Mouse (Mus musculus) small intestine, adult 2 months (tissue): ENCODE measurements around the gene BC030499. TPM values are rescaled to one million over a fixed set of nuclear protein-coding genes. Genes with fewer than 3 reads are reported as not detected.

ENCODE experiments used
- H3K27ac ChIP-seq: fragments of 200-500 bp; 2 replicates; pipeline ENCODE4 v1.5.1; 2012; ENCODE audit warnings: low read depth, low read length, control low read depth, inconsistent platforms; ENCODE audit not compliant: insufficient read depth
- H3K27me3 ChIP-seq: fragments of 200-500 bp; 2 replicates; pipeline ENCODE4 v1.6.1; 2012; ENCODE audit warnings: mild to moderate bottlenecking, moderate library complexity, low read length, inconsistent platforms; ENCODE audit not compliant: control insufficient read depth, insufficient read depth
- H3K36me3 ChIP-seq: fragments of 200-500 bp; 2 replicates; pipeline ENCODE4 v1.6.1; 2012; ENCODE audit warnings: mild to moderate bottlenecking, low read length, control low read depth, inconsistent platforms; ENCODE audit not compliant: control insufficient read depth, insufficient read depth
- H3K4me1 ChIP-seq: fragments of 200-500 bp; 2 replicates; pipeline ENCODE4 v1.6.1; 2012; ENCODE audit warnings: low read length, inconsistent platforms, mixed read lengths; ENCODE audit not compliant: control insufficient read depth, insufficient read depth, insufficient read length
- H3K4me3 ChIP-seq: fragments of 200-500 bp; 2 replicates; pipeline ENCODE4 v1.5.1; 2012; ENCODE audit warnings: low read depth, mild to moderate bottlenecking, control low read depth, inconsistent platforms, low read length, moderate library complexity
- CTCF ChIP-seq: fragments of 200-500 bp; IDR thresholded peaks from 2 replicates; pipeline ENCODE4 v1.5.1; 2012; ENCODE audit warnings: low read depth, mild to moderate bottlenecking, control low read depth, inconsistent platforms, low read length, moderate library complexity, mixed read lengths; ENCODE audit not compliant: insufficient replicate concordance, insufficient read length; ENCODE audit errors: extremely low read depth
- POLR2A ChIP-seq: fragments of 200-500 bp; IDR thresholded peaks from 2 replicates; pipeline ENCODE4 v1.6.1; 2012; ENCODE audit warnings: low read depth, mild to moderate bottlenecking, control low read depth, inconsistent platforms, low read length, moderate library complexity
- WGBS: fragments of 180-500 bp; shearing (Covaris S2); methylation state at CpG from one replicate; pipeline ENCODE4 v1.1.7; 2018; 5-methylcytosine and 5-hydroxymethylcytosine counted together
- polyA plus RNA-seq: library from polyadenylated mRNA; depleted of rRNA; stranded (reverse); fragments of >200 nt; gene quantifications from 2 replicates; pipeline ENCODE4 v1.2.3, GENCODE M21; 2012

Gene BC030499
- polyA plus RNA-seq, 1 experiment: 0.14 TPM

DNA sequence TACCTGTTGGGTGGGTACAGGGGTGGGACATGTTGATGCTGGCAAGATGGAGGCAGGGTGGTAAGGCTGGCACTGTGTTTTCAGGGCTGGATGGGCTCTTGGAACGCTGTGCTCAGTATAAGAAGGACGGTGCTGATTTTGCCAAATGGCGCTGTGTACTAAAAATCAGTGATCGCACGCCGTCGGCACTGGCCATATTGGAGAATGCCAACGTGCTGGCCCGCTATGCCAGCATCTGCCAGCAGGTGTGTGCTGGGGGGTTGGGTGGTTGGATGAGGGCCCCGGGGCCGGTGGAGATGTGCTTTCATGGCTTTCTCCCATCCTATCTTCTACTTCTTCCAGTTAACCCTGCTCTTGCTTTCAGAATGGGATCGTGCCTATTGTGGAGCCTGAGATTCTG is 34.3 kb downstream of the BC030499 start:
- no peaks in the 10 kb centered on the region for H3K27me3 ChIP-seq

DNA sequence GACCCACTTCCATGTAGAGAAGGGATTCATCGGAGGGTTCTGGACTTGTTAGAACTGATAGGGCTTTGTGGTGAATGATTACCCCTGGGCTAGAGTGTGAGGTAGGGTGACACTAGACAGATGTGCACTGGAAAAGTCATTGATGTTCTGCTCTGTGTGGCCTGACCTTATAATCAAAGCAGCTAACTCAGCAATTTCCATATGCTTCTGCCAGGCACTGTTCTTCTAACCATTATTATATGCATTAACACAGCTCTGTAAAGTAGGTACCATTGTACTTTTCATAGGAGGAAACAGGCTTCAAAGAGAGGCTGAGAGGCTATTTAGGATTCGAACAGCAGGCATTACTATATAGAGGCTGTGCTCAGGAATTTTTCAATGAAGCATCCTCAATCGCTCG is 36.6 kb downstream of the BC030499 start:
- Histone ChIP-seq H3K27me3 (no peaks in the 10 kb centered on the region), H3K36me3 (no peaks in the 10 kb centered on the region), H3K4me3 (no peak overlapping the region), H3K4me1 (peaks cover 6% of the 10 kb centered on the region; the same call in 1 of the 2 replicates), H3K27ac (no peak overlapping the region)
- 94% methylated on average over 4 of the region's 4 CpGs for WGBS
- no peak for TF ChIP-seq CTCF
- TF ChIP-seq POLR2A: no peak

More for the DNA sequence above, 34.3 kb downstream of the BC030499 start:
- Histone ChIP-seq H3K4me1 (peaks cover 6% of the 10 kb centered on the region; the same call in 1 of the 2 replicates), H3K36me3 (peaks cover 4% of the 10 kb centered on the region), H3K27ac (no peak overlapping the region), H3K4me3 (no peak overlapping the region)
- WGBS: 92% methylated on average over 12 of the region's 12 CpGs
- no peak for TF ChIP-seq CTCF
- TF ChIP-seq POLR2A: no peak

DNA sequence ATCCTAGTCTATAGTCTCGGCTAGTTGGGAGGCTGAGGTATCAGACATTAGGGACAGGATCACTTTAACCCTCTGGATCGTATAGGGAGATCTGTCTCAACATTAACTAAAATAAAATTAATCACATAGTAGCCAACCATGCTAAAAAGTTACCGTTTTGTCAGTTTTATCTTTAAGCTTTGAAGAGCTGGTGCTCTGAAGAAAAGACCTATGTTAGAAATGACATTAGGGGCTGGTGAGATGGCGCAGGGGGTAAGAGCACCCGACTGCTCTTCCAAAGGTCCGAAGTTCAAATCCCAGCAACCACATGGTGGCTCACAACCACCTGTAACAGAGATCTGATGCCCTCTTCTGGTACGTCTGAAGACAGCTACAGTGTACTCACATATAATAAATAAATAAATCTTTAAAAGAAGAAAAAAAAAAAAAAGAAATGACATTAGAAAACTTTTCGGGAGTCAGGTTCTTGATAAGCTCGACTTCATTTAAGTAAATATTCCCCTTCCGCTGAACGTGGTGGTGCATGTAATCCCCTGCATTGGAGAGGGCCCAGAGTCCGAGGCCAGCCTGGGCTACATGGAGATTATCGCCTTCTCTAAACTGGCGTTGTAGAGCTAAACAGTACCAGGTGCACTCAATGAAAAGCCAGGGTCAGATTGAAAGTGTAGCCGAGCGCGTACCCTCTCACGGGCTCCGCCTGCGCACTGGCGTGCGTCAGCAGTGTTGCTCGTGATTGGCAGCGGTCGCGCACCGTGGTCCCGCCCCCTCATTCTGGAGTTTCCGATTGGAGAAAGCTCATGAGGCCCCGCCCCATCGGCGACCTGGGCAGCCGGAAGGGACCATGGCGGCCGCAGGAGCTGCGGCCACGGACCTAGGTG is 37.2 kb downstream of the BC030499 start, which contains the start of gene Pigs:
Gene Pigs, plus strand, starts transcription at position 782 of the 878 bp plus-strand sequence.
- Histone ChIP-seq H3K4me1 (peaks cover 3% of the 10 kb centered on the region; the same call in 1 of the 2 replicates), H3K27me3 (no peaks in the 10 kb centered on the region), H3K27ac (peak within 1 kb of the TSS; percentile 67), H3K4me3 (peak within 1 kb of the TSS; percentile 84), H3K36me3 (no peaks in the 10 kb centered on the region)
- WGBS: 7% methylated on average over 37 of the region's 37 CpGs
- peak; percentile 28; the same call in 1 of the 2 replicates for TF ChIP-seq CTCF
- peak; percentile 74; the same call in 1 of the 2 replicates for TF ChIP-seq POLR2A

DNA sequence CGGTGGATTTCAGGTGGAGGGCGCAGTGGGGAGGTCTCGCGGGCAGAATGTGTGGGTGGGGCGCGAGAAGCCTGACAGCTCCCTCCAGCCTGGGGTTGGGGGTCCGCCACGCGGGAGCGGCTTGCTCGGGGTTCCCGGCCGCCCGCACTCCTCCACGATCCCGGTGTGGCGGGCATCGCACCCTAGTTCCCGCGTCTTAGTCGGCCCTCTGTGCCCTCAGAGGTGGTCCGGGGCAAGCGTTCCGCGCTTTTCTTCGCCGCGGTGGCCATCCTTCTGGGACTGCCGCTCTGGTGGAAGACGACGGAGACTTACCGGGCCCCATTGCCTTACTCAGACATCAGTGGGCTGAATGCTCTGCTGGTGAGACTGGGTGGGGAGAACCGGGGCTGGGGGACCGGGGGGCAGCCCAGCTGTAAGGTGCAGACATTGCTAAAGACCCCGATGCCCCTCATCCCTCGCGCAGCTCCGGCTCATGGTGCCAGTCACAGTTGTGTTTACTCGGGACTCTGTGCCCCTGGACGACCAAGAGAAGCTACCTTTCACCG is 37.9 kb downstream of the BC030499 start:
- H3K4me1 ChIP-seq: peaks cover under 1% of the 10 kb centered on the region; the same call in 1 of the 2 replicates
- H3K36me3 ChIP-seq: peaks cover 4% of the 10 kb centered on the region
- TF ChIP-seq POLR2A: no peak
- TF ChIP-seq CTCF: no peak
- H3K27me3 ChIP-seq: no peaks in the 10 kb centered on the region
- peak overlapping the region; percentile 84 for H3K4me3 ChIP-seq
- WGBS: 1% methylated on average over 41 of the region's 41 CpGs
- no peak overlapping the region for H3K27ac ChIP-seq

DNA sequence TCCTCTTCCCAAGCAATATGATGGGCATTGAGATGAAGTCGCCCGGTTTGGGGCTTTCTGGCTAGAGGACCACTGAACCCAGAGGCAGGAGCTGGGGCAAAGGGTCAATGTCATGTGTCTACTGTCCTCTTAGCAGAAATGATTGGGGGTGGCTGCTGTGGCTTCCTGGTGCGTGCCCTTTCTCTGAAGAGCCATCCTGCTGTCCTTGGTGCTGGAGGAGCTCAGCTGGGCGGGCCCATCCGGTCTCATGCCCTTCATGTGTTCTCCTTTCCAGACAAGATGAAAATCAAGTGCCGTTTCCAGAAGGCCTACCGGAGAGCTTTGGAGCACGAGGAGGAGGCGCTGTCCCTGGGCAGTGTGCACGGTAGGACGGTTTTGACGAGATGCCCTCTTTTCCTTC is 42.0 kb downstream of the BC030499 start:
- no peaks in the 10 kb centered on the region for H3K27me3 ChIP-seq
- 96% methylated on average over 12 of the region's 12 CpGs for WGBS
- TF ChIP-seq POLR2A: no peak
- TF ChIP-seq CTCF: no peak

DNA sequence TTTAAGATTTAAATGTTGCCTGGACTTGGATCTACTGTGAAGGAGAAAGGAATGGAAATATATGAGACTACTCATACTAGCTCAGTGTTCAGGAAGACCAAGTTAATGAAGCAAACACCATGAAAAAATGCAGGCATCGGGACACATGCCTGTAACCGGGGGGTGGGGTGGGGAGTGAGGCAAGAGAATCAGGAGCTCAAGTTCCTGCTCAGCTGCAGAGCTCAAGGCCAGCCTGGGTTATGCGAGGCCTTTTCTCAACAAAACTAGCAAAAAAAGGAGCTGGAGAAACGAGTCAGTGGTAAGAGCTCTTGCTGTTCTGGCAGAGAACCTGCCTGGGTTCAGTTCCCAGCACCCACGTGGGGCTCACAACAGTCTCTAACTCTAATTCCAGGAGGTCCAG is 43.4 kb downstream of the BC030499 start:
- TF ChIP-seq POLR2A (no peak), CTCF (no peak)
- Histone ChIP-seq H3K4me3 (no peak overlapping the region), H3K27me3 (no peaks in the 10 kb centered on the region), H3K27ac (no peak overlapping the region), H3K4me1 (no peaks in the 10 kb centered on the region), H3K36me3 (peaks cover 31% of the 10 kb centered on the region)
- 94% methylated on average over 5 of the region's 5 CpGs for WGBS

More for the DNA sequence above, 42.0 kb downstream of the BC030499 start:
- H3K36me3 ChIP-seq: peaks cover 26% of the 10 kb centered on the region
- H3K27ac ChIP-seq: no peak overlapping the region
- H3K4me3 ChIP-seq: no peak overlapping the region
- no peaks in the 10 kb centered on the region for H3K4me1 ChIP-seq

DNA sequence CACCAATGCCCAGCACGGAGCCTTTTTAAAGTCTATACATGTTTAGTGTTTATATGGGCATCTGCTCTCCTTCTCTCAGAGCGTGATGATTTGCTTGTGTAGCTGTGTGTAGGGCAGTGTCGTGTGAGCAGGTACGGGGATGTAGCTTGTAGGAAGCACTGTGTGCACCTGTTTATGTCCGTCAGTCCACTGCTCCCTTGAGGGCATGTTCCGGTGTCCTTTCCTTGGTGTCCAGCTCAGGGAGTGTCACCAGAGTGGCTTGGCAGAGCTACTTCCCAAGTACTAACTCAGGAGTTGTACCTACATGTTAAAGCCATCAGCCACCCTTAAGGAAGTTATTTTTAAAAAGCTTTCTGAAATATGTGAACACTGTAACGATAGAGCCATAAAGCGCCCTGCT is 46.4 kb downstream of the BC030499 start:
- Histone ChIP-seq H3K4me3 (no peak overlapping the region), H3K36me3 (peaks cover 51% of the 10 kb centered on the region), H3K27me3 (no peaks in the 10 kb centered on the region), H3K27ac (no peak overlapping the region), H3K4me1 (no peaks in the 10 kb centered on the region)
- 95% methylated on average over 8 of the region's 8 CpGs for WGBS
- TF ChIP-seq CTCF: no peak
- TF ChIP-seq POLR2A: no peak
